Mouse (Mus musculus) c-Kit-positive CD71-positive TER-119-positive erythroid progenitor cells, embryonic 14.5 days (primary cell): Measurements from ENCODE around the gene Tspan3.

Experiments used
- DNase-seq: peaks from one replicate; pipeline ENCODE4 v3.0.0-alpha.2; 2013; ENCODE audit warnings: low spot score

The Tspan3 gene

DNA sequence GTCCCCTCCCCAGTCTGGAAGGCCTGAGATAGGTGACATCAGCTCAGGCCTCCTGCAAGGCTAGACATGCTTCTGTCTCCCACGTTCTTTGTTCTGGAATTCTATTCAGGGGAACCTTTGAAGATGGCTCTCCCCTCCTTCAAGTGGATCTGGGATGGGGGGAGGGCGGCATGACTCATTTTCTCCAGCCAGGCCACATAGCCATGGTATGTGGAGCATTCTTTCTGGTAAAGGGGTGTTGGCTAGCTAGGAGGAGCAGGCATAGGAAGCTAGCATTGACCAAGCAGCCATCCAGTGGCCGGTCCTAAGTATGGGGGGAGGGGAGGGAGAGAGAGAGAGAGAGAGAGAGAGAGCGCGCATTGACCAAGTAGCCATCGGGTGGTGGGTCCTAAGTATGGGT is 57.8 kb downstream of the Tspan3 start:
- DNase-seq: no peak

GRCm38 (mm10) chr9:56106274-56107072 is 58.8 kb downstream of the Tspan3 start:
- DNase-seq: no peak

DNA sequence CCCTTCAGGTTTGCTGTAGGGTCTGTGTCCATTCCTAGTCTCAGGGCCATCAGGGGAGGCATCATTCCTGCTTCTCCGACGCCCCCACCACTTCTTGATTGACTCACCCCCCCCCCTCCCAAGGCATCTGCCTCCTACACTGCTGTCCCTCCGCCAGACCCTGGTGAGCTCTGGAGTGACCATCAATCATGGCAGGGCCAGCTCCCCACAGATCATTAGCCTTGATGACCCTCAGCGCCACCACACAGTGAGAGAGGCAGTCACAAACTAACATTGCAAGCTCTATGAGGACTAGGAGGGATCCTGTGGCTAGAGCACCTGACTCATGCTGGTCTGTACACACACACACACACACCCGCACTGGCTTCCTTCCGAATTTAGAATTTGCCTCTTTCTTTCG is 60.4 kb downstream of the Tspan3 start:
- DNase-seq: no peak

DNA sequence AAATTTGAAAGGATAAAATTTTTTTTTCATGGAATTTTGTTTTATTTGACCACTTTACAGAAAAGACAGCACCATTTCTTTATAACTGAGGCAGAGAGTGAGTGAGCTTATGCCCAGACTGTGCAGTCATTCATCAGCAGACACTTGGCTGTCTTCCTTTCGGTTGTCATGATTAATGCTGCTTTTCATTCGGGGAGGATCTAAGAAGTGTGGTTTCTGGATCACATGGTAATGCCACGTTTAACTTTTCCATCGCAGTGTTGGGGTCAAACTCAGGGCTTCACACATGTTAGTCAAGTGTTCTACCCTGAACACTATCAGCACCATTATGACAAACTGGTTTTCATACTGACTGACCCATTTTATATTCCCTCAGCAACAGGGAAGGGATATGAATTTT is 64.3 kb downstream of the Tspan3 start:
- no peak for DNase-seq

DNA sequence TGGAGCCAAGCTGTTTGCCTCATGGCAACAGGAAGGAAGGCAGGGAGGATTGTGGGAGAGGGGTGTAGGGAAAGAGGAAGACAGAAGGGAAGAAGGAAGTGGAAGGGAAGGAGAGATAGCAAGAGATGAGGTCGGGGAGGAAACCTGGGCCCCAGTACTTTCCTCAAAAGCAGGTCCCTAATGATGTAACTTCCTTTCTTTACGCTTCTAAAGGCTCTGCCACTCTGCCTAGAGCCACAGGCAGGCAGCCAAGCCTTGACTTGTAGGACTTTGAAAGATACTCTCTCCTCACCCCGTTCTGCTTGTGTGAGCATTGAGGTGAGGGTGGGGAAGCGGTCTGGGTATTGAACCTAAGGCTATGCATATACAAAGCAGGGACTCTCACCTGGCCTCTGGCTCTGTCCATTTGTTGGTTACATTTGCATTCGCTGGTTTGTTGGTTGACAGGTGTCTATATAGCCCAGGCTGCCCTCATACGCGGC is 65.2 kb downstream of the Tspan3 start:
- DNase-seq: no peak

DNA sequence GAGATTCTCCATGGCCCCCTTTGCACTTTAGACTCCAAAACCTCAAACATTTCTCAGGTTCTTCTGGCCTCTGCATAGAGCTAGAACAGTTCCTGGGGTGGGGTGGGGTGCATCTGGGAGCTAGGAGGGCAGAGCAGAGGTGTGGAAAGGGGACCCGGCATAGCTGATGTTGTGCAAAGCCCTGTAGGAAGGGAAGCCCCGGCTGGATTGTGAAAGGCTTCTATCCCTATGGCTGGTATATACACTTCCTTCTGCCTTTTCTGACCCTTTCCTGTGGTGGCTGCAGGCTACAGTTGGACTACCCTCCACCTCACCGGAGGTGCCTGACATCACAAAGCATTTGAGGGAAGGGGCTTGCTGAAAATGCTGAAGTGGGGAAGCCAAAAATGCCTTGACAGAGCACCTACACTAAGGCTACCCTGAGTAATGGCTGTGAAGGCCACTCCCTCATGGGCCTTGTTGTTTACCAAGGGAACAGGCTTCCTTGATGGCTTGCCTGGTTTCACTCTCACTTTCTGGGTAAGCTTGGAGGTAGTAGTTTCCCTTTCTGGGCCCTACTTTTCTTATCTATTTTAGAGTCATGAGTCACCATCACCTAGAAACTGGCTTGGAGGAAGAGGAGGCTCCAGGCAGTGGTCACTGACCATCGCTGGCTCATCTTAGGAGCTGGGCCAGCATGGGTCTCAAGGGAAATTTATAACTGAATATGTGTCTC is 67.5 kb downstream of the Tspan3 start:
- no peak for DNase-seq

DNA sequence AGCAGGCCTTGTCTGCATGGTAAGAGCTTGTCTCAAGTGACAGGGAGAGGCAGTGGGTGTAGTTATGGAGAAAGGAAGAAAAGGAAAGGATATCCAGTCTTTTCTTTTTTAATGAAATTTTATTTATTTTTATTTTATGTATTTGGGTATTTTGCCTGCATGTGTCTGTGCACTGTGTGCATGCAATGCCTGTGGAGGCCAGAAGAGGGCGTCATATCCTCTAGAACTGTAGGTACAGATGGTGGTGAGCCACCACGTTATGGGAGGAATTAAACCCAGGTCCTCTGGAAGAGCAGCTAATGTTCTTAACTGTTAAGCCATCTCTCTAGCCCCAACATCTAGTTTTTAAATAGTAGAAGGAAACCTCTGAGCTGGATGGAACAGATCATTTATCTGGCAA is 73.2 kb downstream of the Tspan3 start:
- DNase-seq: no peak

DNA sequence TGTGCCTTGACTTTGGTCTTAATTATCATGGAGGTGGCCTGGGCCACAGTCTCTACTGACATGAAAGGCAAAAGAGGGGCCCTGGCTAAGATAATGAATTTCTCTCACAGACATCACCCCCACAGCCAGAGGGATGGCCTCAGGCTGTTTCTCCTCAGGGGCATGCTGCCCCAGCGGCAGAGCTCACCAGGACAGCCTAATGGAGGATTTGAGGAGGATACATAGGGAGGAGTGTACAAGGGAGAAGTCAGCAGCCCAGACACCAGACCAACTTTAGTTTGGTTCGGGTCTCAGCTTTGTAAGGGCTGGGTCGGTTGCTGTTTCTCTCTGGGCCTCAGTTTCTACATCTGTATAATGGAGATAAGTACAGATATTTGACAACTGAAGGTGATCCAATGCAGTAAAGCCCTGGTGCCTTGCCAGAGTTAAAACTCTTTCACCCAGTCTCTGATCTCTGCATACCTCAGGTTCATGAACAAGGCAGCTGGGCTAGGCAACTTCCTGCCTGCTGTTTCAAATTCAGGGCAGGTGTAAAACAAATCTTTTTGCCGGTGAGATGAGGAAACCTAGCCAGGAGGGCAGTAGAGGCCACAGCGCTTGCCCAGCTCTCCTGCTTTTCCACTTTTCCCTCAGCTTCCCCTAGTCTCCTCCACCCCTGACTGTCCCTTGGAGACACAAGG is 74.6 kb downstream of the Tspan3 start:
- no peak for DNase-seq

DNA sequence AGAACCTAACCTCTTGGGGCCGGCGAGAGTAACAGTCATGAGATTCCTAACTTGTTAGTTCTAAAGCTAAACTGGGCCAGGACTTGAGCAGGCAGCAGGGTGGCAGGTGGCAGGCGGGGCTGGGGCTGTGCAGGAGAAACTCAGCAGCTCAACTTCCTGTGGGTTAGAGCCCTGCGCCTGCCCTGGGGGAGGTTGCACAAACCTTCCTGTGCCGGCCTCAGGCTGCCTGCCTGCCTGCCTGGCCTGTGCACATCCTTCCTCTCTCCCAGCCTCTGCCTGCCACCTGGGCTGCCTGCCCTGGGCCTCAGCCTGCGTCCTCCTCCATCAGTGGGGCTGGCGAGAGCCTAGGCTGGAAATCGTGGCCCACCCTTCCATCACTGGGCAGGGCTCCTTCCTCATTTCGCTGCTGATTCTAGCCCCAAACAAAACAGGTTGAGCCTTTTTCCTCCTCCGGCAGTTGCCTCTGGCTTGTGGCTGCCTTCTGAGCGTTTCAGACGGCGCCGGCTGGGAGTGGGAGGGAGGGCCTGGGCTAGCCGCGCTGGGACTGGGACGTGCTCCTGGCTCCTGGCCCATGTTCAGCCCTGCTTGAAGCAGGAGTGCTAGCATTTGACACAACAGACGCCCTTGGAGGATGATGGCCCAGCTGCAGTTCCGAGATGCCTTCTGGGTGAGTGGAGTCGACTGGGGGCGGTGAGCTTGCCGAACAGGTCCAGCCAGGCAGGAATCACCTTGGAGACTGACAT is 75.3 kb downstream of the Tspan3 start, which contains the start of gene Pstpip1:
TSS of gene Pstpip1 (plus strand) at position 185 of the 743 bp plus-strand sequence.
- no peak for DNase-seq

- no peak for DNase-seq
Measured at GRCm38 (mm10) chr9:56086524-56086923, 78.8 kb downstream of the Tspan3 start.
